Mouse (Mus musculus) hindbrain, embryonic 13.5 days (tissue): ENCODE measurements around the gene Fam120c. TPM values are rescaled to one million over a fixed set of nuclear protein-coding genes. Genes with fewer than 3 reads are reported as not detected.

ENCODE experiments used
- polyA plus RNA-seq: library from polyadenylated mRNA; unstranded; fragments of >200 nt; fragmentation: Nextera tagmentation; extraction: Ambion mirVana; gene quantifications from 2 replicates; pipeline ENCODE4 v1.2.1, GENCODE M21; 2015

The Fam120c gene
- polyA plus RNA-seq, 1 experiment from 2014 or later = 5.9 TPM

Other genes with a start within 250 kb of the Fam120c start
- gene Tsr2, start 247.6 kb upstream of the Fam120c start, polyA plus RNA-seq = 31.6 and 33.3 TPM in 2 replicates
- gene Wnk3, start 146.1 kb upstream of the Fam120c start, polyA plus RNA-seq = 18.1 and 18.2 TPM in 2 replicates
- 20.2 and 22.7 TPM in 2 replicates for gene Phf8, start 176.5 kb downstream of the Fam120c start, polyA plus RNA-seq